Mouse (Mus musculus) adipocyte (in vitro differentiated cells): ENCODE results near the gene Tmem200a.
"Not testable (repeated sequence)": the region's sequence is repeated elsewhere in the genome, so short reads cannot be mapped to it uniquely, and the experiment has no call there.

Experiments used
- DNase-seq: peaks from one replicate; pipeline ENCODE4 v3.0.0-alpha.2; 2016; ENCODE audit warnings: low spot score

The Tmem200a gene

GRCm38 (mm10) chr10:25962863-25963262 lies 116.0 kb downstream of the Tmem200a start:
- DNase-seq, result no peak

DNA sequence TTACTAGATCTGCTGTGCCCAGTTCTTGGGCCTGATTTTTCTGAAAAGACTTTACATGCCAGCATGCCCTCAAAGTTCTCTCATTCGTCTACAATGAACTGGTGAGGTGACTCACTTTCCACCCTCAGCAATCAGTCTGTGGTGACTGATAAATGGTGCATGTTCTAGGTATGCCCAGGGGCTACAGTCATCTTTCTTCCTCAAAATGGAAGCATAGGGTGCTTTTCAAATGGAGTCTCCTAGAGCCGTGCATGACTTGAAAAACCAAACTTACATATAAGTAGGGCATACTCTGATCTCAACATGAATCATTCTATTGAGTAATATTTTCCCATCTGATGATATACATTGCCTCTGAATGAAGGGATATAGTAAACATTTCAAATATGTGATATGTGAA lies 117.8 kb downstream of the Tmem200a start:
- DNase-seq, result no peak

DNA sequence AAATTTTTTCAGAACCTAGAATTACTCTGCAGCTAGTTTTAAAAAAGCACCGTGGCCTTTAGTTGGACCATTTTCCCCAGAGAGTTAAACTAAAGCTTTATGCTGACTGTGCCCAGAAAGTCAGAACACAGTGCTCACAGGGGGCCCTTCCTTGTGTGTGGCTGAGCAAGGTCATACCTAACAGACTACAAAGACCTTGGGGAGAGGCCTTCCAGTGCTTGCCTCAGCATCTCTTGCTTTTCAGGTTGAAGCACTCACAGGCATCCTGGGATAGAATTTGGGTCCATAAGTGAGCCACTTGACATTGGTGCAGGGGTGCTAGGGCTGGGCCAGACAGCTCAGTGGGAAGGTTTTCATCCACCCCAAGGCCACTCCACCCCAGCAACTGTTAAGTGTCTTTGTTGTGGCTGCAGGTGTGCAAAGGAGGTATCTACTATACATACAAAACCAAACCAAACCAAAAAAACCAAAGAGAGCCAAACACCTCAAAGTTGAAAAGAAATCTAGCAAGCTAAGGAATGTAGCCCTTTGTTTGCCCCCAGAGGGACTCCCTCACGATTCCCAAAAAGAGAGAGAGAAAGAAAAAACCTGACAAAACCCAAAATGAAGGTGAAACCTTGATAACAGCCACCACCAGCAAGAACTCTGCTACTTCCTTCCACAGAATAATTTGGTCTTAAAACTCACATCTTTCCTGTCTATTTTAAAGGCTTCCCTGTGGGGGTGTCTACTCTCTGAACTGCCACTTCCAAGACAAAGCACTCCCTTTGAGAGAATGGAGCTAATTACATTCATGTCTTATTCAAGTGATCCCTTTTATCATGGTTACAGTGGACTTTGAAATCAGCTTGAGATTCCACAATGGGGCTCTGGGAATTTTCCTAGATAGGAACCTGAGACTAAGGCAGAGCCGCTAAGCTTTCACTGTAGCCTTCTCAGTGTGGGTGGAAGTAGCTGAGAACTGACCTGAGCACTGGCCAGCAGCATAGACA lies 119.8 kb downstream of the Tmem200a start:
- no peak for DNase-seq

DNA sequence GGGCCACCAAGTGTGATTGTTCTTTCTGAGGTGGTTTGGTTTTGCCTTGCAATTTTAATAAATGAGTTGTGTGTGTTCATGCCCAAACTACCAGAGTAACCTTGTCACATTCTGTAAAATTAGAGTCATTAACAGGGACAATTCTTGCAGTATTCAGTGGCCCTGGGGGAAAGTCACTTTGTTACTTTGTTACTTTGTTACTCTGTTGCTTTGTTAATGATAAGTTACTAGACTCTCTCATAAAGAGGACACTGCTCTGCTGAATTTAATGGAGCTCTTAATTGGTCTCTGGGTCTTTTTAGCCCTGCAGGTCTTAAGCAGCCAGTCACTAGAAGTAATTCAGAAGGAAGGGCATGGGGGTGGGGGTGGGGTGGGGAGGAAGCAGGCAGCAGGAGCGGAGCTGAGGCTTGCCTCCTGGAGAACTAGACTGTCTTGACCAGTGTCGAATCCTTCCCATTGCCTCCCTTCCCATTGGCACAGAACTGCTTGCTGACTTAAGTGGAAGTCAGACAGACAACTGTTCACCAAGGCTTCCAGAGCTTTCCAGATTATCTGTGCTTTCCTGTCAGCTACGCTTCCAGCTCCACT lies 124.1 kb downstream of the Tmem200a start:
- DNase-seq, result no peak

DNA sequence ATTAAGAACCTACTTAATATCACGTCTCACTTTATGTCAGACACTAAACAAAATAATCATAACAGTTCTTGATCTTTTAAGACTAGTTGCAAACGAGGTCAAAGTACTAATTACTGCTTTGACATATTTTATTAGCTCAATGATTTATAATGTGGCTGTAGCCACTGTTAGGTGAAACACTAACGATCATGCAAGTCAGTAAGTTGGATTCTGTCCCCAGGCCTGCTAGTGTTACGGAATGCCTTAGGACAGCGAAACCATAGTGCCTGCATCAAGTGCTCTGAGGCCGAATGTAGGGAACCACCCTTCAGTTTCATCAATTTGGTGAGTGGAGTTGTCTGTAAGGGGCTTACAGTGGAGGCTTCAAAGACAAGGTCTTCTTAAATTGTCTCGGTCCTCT lies 126.0 kb downstream of the Tmem200a start:
- no peak for DNase-seq

DNA sequence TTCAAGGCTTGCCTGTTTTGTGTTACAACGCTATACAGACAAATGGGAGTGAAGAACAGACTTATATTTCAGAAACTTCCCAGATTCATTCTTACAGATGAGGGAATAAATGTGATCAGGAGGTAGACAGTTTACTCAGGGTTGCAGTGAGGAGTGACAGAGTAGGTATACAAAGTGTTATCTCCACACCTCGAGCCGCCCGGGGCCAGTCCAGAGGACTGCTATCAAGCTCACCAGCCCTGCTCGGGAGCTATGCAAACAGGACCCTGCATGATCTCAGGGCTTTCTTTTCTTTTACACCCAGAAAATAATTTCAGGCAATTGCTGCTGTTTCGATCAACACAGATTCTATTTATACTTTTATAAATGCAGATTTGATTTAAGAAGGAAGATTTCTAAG lies 126.7 kb downstream of the Tmem200a start:
- DNase-seq, result no peak

DNA sequence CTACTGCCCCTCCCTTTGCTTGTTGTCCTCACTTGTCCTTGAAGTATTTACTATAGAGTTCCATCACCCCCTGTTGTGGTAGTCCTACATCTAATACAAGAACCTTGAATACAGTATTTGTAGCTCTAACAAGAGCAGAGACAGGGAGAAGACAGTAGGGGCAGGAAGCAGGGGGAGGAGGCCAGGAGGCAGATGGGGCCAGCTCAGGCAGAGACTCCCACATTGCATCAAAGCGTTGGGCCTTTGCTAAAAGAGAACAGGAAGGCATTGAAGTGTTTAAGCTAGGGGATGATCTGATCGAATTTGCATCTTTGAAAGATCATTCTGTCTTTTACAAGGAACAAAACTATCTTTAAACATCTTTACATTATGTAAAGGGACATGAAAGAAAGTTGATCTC lies 133.0 kb downstream of the Tmem200a start:
- no peak for DNase-seq

DNA sequence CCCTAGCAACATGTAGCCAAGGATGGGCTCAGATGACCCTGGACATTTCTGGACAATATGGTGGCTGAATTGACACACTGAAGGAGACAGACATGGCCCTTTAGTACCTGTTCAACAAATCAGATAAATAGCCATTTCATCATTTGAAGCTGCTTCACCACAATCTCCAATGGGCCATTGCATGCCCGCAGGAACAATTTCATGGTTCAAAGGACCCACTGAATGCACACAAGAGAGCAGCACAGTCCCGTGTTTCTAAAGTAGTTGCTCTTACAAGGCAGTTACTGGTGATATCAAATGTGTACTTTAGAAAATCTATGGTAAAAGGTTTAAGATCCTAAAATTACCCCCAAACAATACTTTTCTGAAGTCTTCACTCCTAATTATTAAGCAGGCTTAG lies 134.2 kb downstream of the Tmem200a start:
- DNase-seq, result no peak

GRCm38 (mm10) chr10:25931796-25932195 lies 147.1 kb downstream of the Tmem200a start:
- no peak for DNase-seq

GRCm38 (mm10) chr10:25929401-25930150 lies 149.3 kb downstream of the Tmem200a start:
- no peak for DNase-seq

GRCm38 (mm10) chr10:25928861-25929368 lies 149.9 kb downstream of the Tmem200a start:
- no peak for DNase-seq

- DNase-seq, result no peak
Observed at GRCm38 (mm10) chr10:25928448-25928786, 150.4 kb downstream of the Tmem200a start.

DNA sequence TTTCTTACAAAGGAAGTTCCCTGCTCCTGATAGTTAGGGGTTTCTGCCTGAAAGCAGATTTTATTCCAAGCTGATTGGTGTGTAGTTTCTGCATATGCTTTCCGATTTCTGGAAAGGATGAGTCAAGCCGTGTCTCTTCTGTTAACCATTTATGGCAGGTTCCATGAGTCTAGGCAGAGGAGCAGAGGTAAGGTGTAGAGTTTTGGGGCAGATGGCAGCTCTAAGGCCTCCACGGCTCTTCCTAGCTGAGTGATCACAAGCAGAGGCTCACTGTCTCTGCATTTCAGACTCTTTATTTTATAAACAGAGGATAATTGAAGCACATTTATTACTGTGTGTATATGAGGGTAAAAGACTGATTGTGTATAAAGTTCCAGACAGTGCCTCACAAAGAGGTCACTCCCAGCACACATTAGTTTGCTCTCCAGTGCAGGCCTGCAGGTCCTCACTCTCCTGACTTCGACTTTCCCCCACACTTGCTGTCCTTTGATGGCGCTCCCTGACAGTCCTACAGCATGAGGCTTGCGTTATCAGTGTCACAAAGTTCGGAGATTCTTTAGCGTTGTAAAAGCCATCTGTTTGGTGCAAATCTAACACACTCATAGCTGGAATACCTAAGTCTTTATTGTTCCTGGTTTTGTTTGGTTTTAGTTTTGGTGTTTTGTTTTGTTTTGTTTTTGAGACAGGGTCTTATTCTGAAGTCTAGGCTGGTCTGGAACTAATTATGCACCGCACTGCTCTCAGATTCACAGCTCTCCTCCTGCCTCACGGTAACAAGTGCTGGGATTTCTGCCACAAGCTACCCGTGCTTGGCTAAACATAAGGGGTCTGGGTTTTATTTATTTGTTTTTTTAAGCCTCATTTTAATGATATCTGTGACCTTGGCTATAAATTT lies 151.1 kb downstream of the Tmem200a start:
- DNase-seq, result no peak

DNA sequence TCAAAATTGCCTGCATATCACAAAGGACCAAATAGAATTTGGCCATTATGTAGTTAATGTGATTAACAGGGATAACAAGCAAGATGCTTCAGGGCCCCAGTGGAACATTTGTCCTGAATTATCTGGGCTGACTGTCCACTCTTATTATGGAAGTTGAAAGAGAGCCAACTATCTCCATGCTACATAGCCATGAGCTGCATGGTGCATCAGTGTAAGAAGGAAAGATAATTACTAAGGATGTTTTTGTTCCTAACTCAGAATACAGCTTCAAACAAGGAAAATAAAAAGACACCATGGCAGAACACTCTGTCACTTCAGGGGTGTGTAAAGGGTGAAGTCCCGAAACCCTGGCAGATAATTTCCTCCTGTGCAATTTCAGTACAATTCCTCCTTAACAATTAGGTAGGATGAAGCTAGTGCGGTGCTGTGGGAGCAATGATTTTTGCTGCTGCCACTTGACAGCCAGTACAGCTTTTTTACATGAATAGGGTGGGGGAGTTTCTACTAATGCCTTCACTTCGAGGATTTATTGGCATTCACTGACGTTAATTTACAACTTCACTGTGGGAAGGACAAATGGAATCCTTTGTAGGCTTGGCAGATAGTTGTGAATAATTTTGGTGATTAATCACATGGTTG lies 158.1 kb downstream of the Tmem200a start:
- no peak for DNase-seq

- no peak for DNase-seq
Observed at GRCm38 (mm10) chr10:25918103-25918502, 160.7 kb downstream of the Tmem200a start.

GRCm38 (mm10) chr10:25910270-25910669 lies 168.6 kb downstream of the Tmem200a start:
- DNase-seq, result no peak

DNA sequence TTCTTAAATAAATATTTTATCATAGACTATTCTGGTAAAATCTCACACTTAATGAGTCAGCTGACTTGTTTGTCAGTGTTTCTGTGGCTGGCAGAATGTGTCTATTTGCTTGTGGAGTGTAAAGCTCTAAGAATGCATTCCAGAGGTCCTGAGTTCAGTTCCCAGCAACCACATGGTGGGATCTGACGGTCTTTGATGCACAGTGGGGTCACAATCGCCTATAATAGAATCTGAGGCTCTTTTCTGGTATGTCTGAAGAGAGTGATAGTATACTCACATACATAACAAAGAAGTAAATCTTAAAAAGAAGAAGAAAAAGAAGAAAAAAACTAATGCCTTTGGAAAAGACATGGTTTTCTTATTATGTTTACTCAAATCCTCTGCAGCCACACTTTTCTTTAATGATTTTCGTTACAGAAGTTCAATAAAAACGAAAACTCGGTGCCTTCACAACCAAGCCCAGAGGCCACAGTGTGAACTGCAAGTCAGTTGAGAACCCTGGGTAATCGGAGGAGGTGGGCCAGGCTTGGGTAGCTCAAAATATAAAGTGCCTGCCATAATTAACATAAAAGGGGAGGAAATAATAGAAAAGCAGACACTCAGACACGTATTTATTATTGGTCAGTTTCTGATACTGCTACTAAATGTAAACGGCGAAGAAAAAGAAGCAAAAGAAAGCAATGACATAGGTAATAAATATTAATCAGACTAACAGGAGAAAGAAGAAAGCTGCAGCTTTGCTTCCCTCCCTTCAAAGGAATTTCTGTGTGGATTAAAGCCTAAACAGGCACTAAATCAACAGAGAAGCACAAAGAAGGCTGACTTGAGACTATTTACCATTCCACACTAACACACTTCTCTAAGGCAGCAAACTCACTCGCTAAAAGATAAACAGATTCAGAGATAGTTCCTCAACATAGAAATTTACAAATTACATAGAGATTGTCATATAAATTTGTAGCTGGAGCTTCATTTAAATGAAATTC lies 170.5 kb downstream of the Tmem200a start:
- no peak for DNase-seq

DNA sequence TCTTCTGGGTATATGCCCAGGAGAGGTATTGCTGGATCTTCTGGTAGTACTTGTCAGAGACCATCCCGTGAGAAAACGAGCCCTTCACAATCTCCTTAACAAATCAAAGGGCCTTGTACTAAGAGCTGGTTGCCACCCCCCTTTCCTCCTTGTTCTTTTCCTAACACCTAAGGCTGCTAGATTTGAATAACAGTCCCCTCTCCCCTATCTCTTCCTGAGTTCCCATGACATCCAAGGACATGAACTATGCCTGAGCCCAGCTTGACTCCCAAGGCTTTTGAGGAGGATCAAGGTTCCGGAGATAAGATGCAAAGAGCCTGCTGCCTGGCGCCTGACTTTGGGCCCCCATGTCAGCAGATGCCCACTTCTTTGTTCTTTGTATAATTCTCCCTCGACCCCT lies 184.7 kb downstream of the Tmem200a start:
- DNase-seq, result not testable (repeated sequence)

GRCm38 (mm10) chr10:25887225-25887624 lies 191.6 kb downstream of the Tmem200a start:
- no peak for DNase-seq

- no peak for DNase-seq
Observed at GRCm38 (mm10) chr10:25884512-25884911, 194.3 kb downstream of the Tmem200a start.
